Mouse (Mus musculus) CH12.LX (cell line): ENCODE data around the gene Bhlhe40. TPM values are rescaled to one million over a fixed set of nuclear protein-coding genes. Genes with fewer than 3 reads are reported as not detected.

Experiments used
- DNase-seq: peaks from one replicate; pipeline ENCODE4 v3.0.0-alpha.2; 2013; ENCODE audit errors: extremely low read depth
- H3K27ac ChIP-seq: 2 replicates; pipeline ENCODE4 v1.5.1; 2012; ENCODE audit warnings: low read depth, mild to moderate bottlenecking, control low read depth, moderate library complexity; ENCODE audit not compliant: insufficient read depth
- H3K27me3 ChIP-seq: replicated peaks from 2 replicates; pipeline ENCODE3; 2012; ENCODE audit warnings: inconsistent platforms
- H3K36me3 ChIP-seq, 2 experiments: replicated peaks in 1 of 2; 2 replicates each; pipeline versions ENCODE3 to v1.6.1; 2012; ENCODE audit warnings: inconsistent platforms in 1 of 2, low read length in 1 of 2, mild to moderate bottlenecking in 1 of 2, mixed read lengths in 1 of 2, moderate library complexity in 1 of 2; ENCODE audit not compliant: control insufficient read depth in 1 of 2, insufficient read depth in 1 of 2
- H3K4me1 ChIP-seq, 2 experiments: 2 replicates each; pipeline ENCODE4 v1.6.1; 2012; ENCODE audit warnings: inconsistent platforms in 1 of 2, moderate library complexity in 1 of 2; ENCODE audit not compliant: insufficient read depth in 2 of 2, control insufficient read depth in 1 of 2
- H3K4me2 ChIP-seq: 2 replicates; pipeline ENCODE4 v1.6.1; 2012; ENCODE audit warnings: low read depth, mild to moderate bottlenecking, control low read depth; ENCODE audit not compliant: poor library complexity, insufficient read depth, severe bottlenecking
- H3K4me3 ChIP-seq, 3 experiments: fragments of 150-350 bp in 1 of 3; sonication (generic) in 1 of 3; replicated peaks in 1 of 3; 2 replicates each; pipeline versions ENCODE3 to v1.5.1; 2011 to 2012; ENCODE audit warnings: low read depth in 2 of 3, low read length in 2 of 3, mild to moderate bottlenecking in 2 of 3, moderate library complexity in 2 of 3, control low read depth in 1 of 3, improper control_type of control experiment in 1 of 3, inconsistent platforms in 1 of 3, mixed read lengths in 1 of 3; ENCODE audit not compliant: poor library complexity in 1 of 3
- H3K79me2 ChIP-seq: replicated peaks from 2 replicates; pipeline ENCODE4 v1.6.1; 2012; ENCODE audit warnings: mild to moderate bottlenecking, moderate library complexity; ENCODE audit not compliant: control insufficient read depth, poor library complexity, insufficient read depth, severe bottlenecking; ENCODE audit errors: extremely low read depth
- H3K9ac ChIP-seq: 2 replicates; pipeline ENCODE4 v1.6.1; 2012; ENCODE audit warnings: low read depth, mild to moderate bottlenecking, control low read depth, moderate library complexity; ENCODE audit not compliant: insufficient read depth
- H3K9me3 ChIP-seq: replicated peaks from 2 replicates; pipeline ENCODE3; 2012; ENCODE audit warnings: low read length, inconsistent platforms, mixed read lengths
- BHLHE40 ChIP-seq: IDR thresholded peaks from 2 replicates; pipeline ENCODE4 v1.6.1; 2011; ENCODE audit warnings: mild to moderate bottlenecking, low read depth, low read length, improper control_type of control experiment
- CHD1 ChIP-seq: IDR thresholded peaks from 2 replicates; pipeline ENCODE4 v1.6.1; 2012; ENCODE audit warnings: low read depth, low read length, improper control_type of control experiment, inconsistent platforms
- ELF1 ChIP-seq: IDR thresholded peaks from 2 replicates; pipeline ENCODE4 v1.6.1; 2014; ENCODE audit warnings: low read depth, mild to moderate bottlenecking, inconsistent platforms, low read length, improper control_type of control experiment
- EP300 ChIP-seq: IDR thresholded peaks from 2 replicates; pipeline ENCODE4 v1.6.1; 2011; ENCODE audit warnings: low read length, improper control_type of control experiment
- ETS1 ChIP-seq: conservative IDR thresholded peaks from 2 replicates; pipeline ENCODE4 v1.6.1; 2012; ENCODE audit warnings: low read depth, mild to moderate bottlenecking, inconsistent platforms, low read length, improper control_type of control experiment, moderate library complexity
- HCFC1 ChIP-seq: IDR thresholded peaks from 2 replicates; pipeline ENCODE4 v1.6.1; 2012; ENCODE audit warnings: low read depth, mild to moderate bottlenecking, inconsistent platforms, low read length, improper control_type of control experiment
- IRF4 ChIP-seq: IDR thresholded peaks from 2 replicates; pipeline ENCODE4 v1.6.1; 2014; ENCODE audit warnings: low read depth, mild to moderate bottlenecking, inconsistent platforms, low read length, improper control_type of control experiment
- JUND ChIP-seq: conservative IDR thresholded peaks from 2 replicates; pipeline ENCODE4 v1.6.1; 2011; ENCODE audit warnings: low read depth, low read length, improper control_type of control experiment
- MAFK ChIP-seq: IDR thresholded peaks from 2 replicates; pipeline ENCODE4 v1.6.1; 2011; ENCODE audit warnings: low read length, improper control_type of control experiment; ENCODE audit not compliant: insufficient replicate concordance
- MAX ChIP-seq: IDR thresholded peaks from 2 replicates; pipeline ENCODE4 v1.6.1; 2011; ENCODE audit warnings: low read length, improper control_type of control experiment
- MAZ ChIP-seq: IDR thresholded peaks from 2 replicates; pipeline ENCODE4 v1.6.1; 2012; ENCODE audit warnings: low read depth, mild to moderate bottlenecking, inconsistent platforms, low read length, improper control_type of control experiment, moderate library complexity
- MEF2A ChIP-seq: IDR thresholded peaks from 2 replicates; pipeline ENCODE4 v1.6.1; 2014; ENCODE audit warnings: low read depth, mild to moderate bottlenecking, inconsistent platforms, low read length, improper control_type of control experiment, borderline replicate concordance
- POLR2A ChIP-seq: IDR thresholded peaks from 2 replicates; pipeline ENCODE4 v1.6.1; 2011; ENCODE audit warnings: low read depth, mild to moderate bottlenecking, improper control_type of control experiment, low read length
- SIN3A ChIP-seq: IDR thresholded peaks from 2 replicates; pipeline ENCODE4 v1.6.1; 2012; ENCODE audit warnings: low read length, improper control_type of control experiment, inconsistent platforms
- TBP ChIP-seq: conservative IDR thresholded peaks from 2 replicates; pipeline ENCODE4 v1.6.1; 2011; ENCODE audit warnings: low read depth, low read length, improper control_type of control experiment
- USF1 ChIP-seq: IDR thresholded peaks from 2 replicates; pipeline ENCODE4 v1.6.1; 2014; ENCODE audit warnings: low read depth, mild to moderate bottlenecking, inconsistent platforms, low read length, improper control_type of control experiment
- ZMIZ1 ChIP-seq: IDR thresholded peaks from 2 replicates; pipeline ENCODE4 v1.6.1; 2012; ENCODE audit warnings: low read depth, mild to moderate bottlenecking, inconsistent platforms, low read length, improper control_type of control experiment
- dilution Hi-C: fragments of 300-500 bp; cut with MboI; formaldehyde crosslinking; loops from 2 replicates; pipeline ENCODE4 v1.14.3; 2020; ENCODE audit warnings: low sequenced_read_pairs; ENCODE audit not compliant: extremely low pct_unique_long_range_greater_than_20kb, extremely low pct_ligation_motif_present
- in situ Hi-C: fragments of 300-500 bp; cut with MboI; formaldehyde crosslinking; loops from 3 replicates; pipeline ENCODE4 v1.14.3; 2019; ENCODE audit warnings: low sequenced_read_pairs, low pct_ligation_motif_present, low pct_unique_long_range_greater_than_20kb, mixed read lengths
- polyA plus RNA-seq: library from polyadenylated mRNA; unstranded; fragments of >175 nt; gene quantifications from 2 replicates; pipeline ENCODE4 v1.2.1, GENCODE M21; 2012; ENCODE audit warnings: low read depth; ENCODE audit not compliant: insufficient read length
- total RNA-seq, 2 experiments: library from RNA; depleted of rRNA; stranded (reverse); fragments of 300-350 nt in 1 of 2; fragments of >200 nt in 1 of 2; gene quantifications; 2 replicates each; pipeline ENCODE4 v1.2.3; 2012 to 2014

Bhlhe40 gene
- total and polyA plus RNA-seq, 3 experiments, result 55.4 to 130 (median 117) TPM

DNA sequence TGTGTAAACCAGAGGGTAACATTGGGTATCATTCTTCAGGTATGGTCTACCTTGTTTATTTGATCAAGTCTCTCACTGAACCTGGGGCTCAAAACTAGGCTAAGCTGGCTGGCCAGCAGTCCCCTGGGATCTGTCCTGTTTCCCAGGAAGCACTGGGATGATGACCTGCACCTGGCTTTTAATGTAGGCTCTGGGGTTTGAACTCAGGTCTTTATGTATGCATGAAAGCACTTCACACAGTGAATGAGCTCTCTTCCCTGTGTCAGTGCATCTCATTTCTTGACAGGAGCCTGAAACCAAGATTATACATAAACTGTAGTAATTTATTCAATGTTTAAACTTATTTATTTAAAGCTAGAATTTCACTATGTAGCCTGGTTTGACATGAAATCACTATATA, 51.7 kb downstream of the Bhlhe40 start (continued):
- peak; percentile 55; the same call in 1 of the 2 replicates for TF ChIP-seq TBP
- 0 out of 2 replicates have a peak, but pooled peaks have one; percentile 11 for TF ChIP-seq HCFC1
- TF ChIP-seq, all 38 proteins: peak for 20

DNA sequence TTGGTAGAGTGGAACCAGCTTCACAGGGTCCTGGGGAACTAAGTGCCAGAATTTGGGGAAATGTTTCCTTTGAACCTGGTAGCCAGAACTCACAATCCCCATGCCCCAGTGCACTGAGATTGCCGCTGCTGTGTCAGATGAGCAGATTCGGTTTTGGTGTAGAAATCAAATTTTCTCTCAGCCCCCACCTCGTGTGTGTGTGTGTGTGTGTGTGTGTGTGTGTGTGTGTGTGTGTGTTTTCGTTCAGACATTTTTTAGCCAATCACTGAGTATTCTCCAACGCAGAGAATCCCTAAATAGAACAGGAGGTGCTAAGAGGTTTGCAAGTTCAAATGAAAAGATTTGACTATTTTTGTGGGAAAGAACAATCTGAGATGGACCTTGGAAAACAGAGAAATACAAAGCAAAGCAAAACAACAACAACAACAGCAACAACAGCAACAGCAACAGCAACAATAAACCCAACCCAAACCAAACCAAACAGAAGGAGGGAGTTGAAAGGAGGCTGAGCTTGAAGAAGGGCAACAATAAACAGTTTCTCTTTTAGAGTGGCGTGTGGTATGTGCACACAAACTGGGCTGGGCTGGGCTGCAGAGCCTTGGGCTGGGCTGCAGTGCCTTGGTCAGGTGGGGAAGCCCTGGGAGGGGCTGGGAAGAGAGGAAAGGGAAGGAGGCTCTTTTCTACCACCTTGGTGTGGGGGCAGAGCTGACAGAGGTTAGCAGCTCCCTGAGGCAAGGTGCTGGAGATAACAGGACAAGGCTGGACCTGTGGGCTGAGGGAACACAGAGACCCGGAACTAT, 52.9 kb downstream of the Bhlhe40 start:
- H3K27me3 ChIP-seq, result no peaks in the 10 kb centered on the region
- peak overlapping the region; percentile 16 to 39 (median 17) for H3K4me3 ChIP-seq
- no peaks in the 10 kb centered on the region for H3K9me3 ChIP-seq
- TF ChIP-seq SIN3A, result peak; percentile 77
- peak; percentile 22; the same call in 1 of the 2 replicates for TF ChIP-seq ETS1
- TF ChIP-seq CHD1, result peak; percentile 66; the same call in 1 of the 2 replicates
- no peak for TF ChIP-seq JUND
- peak; percentile 43; the same call in 1 of the 2 replicates for TF ChIP-seq ELF1
- 0 out of 2 replicates have a peak, but pooled peaks have one; percentile 7 for TF ChIP-seq USF1
- no peak for TF ChIP-seq EP300
- peak; percentile 30; the same call in 1 of the 2 replicates for TF ChIP-seq ZMIZ1
- TF ChIP-seq MEF2A, result peak; percentile 61
- TF ChIP-seq IRF4, result peak; percentile 31; the same call in 1 of the 2 replicates
- TF ChIP-seq BHLHE40, result 0 out of 2 replicates have a peak, but pooled peaks have one; percentile 17
- peak; percentile 63; the same call in 1 of the 2 replicates for TF ChIP-seq MAZ
- peak; percentile 3; the same call in 1 of the 2 replicates for TF ChIP-seq POLR2A
- TF ChIP-seq MAFK, result no peak
- TF ChIP-seq MAX, result 0 out of 2 replicates have a peak, but pooled peaks have one; percentile 10
- peak overlapping the region; percentile 52 for H3K4me2 ChIP-seq
- in situ Hi-C loops, result loop anchor here (10.0 kb wide), 1 partner anchor 289 kb away; no protein-coding TSS in a partner anchor
- DNase-seq, result no peak
- dilution Hi-C loops, result no loop called here
- H3K27ac ChIP-seq, result peak overlapping the region; percentile 83
- peaks cover 20 to 93% of the 10 kb centered on the region in 2 experiments for H3K4me1 ChIP-seq
- peak overlapping the region; percentile 8 for H3K9ac ChIP-seq
- H3K79me2 ChIP-seq, result no peaks in the 10 kb centered on the region
- no peaks in the 10 kb centered on the region for H3K36me3 ChIP-seq

Other genes with a start within 250 kb of the Bhlhe40 start
- 47.8 and 63.3 TPM in 2 replicates for gene Arl8b, start 122.5 kb downstream of the Bhlhe40 start, total RNA-seq (2012; rRNA removed)
- 170 and 197 TPM in 2 replicates for gene Arl8b, start 122.5 kb downstream of the Bhlhe40 start, total RNA-seq (2014; rRNA removed)
- 125 and 141 TPM in 2 replicates for gene Arl8b, start 122.5 kb downstream of the Bhlhe40 start, polyA plus RNA-seq
- gene Edem1, start 168.0 kb downstream of the Bhlhe40 start, total RNA-seq (2012; rRNA removed), result 70.9 and 100 TPM in 2 replicates
- gene Edem1, start 168.0 kb downstream of the Bhlhe40 start, total RNA-seq (2014; rRNA removed), result 186 and 216 TPM in 2 replicates
- 157 and 163 TPM in 2 replicates for gene Edem1, start 168.0 kb downstream of the Bhlhe40 start, polyA plus RNA-seq